Mouse (Mus musculus): Measurements from ENCODE around the gene Nxf1. TPM values are rescaled to one million over a fixed set of nuclear protein-coding genes. Genes with fewer than 3 reads are reported as not detected.

The Nxf1 gene
- polyA plus RNA-seq, 1 experiment from 2014 or later = 192 TPM

Small RNAs within 50 kb of the gene (microRNA-seq; reads per million reads assigned to microRNA genes)
- gene Mir6992 (ENCODE audit: borderline number of aligned reads) = not detected

Other genes with a start within 250 kb of the Nxf1 start
- 0.16 TPM in 1 of 2 replicates, not detected in the other for gene Slc22a8, start 165.8 kb upstream of the Nxf1 start, polyA plus RNA-seq (2015; fragmentation: Nextera tagmentation; extraction: Ambion mirVana)
- 0.05 and 0.13 TPM in 2 replicates for gene Slc22a6, start 139.0 kb upstream of the Nxf1 start, polyA plus RNA-seq (2015; fragmentation: Nextera tagmentation; extraction: Ambion mirVana)
- 0.76 and 0.83 TPM in 2 replicates for gene Chrm1, start 93.3 kb upstream of the Nxf1 start, polyA plus RNA-seq (2015; fragmentation: Nextera tagmentation; extraction: Ambion mirVana)
- 122 and 128 TPM in 2 replicates for gene Slc3a2, start 33.7 kb upstream of the Nxf1 start, polyA plus RNA-seq (2015; fragmentation: Nextera tagmentation; extraction: Ambion mirVana)
- gene Wdr74, start 21.2 kb upstream of the Nxf1 start, polyA plus RNA-seq (2015; fragmentation: Nextera tagmentation; extraction: Ambion mirVana) = 89.0 and 90.8 TPM in 2 replicates
- 0.70 and 1.2 TPM in 2 replicates for gene 1700092M07Rik, start 16.4 kb upstream of the Nxf1 start, polyA plus RNA-seq (2015; fragmentation: Nextera tagmentation; extraction: Ambion mirVana)
- 168 and 175 TPM in 2 replicates for gene Stx5a, start 15.7 kb upstream of the Nxf1 start, polyA plus RNA-seq (2015; fragmentation: Nextera tagmentation; extraction: Ambion mirVana)
- gene Tmem223, start 13.9 kb downstream of the Nxf1 start, polyA plus RNA-seq (2015; fragmentation: Nextera tagmentation; extraction: Ambion mirVana) = 172 and 173 TPM in 2 replicates
- 82.8 and 88.3 TPM in 2 replicates for gene Tmem179b, start 17.4 kb downstream of the Nxf1 start, polyA plus RNA-seq (2015; fragmentation: Nextera tagmentation; extraction: Ambion mirVana)
- gene Taf6l, start 29.3 kb downstream of the Nxf1 start, polyA plus RNA-seq (2015; fragmentation: Nextera tagmentation; extraction: Ambion mirVana) = 27.3 and 30.0 TPM in 2 replicates
- 153 and 160 TPM in 2 replicates for gene Polr2g, start 41.5 kb downstream of the Nxf1 start, polyA plus RNA-seq (2015; fragmentation: Nextera tagmentation; extraction: Ambion mirVana)
- 5.6 and 5.9 TPM in 2 replicates for gene Zbtb3, start 45.5 kb downstream of the Nxf1 start, polyA plus RNA-seq (2015; fragmentation: Nextera tagmentation; extraction: Ambion mirVana)
- gene Ttc9c, start 62.3 kb downstream of the Nxf1 start, polyA plus RNA-seq (2015; fragmentation: Nextera tagmentation; extraction: Ambion mirVana) = 53.0 and 58.4 TPM in 2 replicates
- gene Hnrnpul2, start 62.9 kb downstream of the Nxf1 start, polyA plus RNA-seq (2015; fragmentation: Nextera tagmentation; extraction: Ambion mirVana) = 6.0 and 7.1 TPM in 2 replicates
- gene AC129217.1, start 72.7 kb downstream of the Nxf1 start, polyA plus RNA-seq (2015; fragmentation: Nextera tagmentation; extraction: Ambion mirVana) = not detected in 2 replicates
- 68.8 and 78.0 TPM in 2 replicates for gene Bscl2, start 80.4 kb downstream of the Nxf1 start, polyA plus RNA-seq (2015; fragmentation: Nextera tagmentation; extraction: Ambion mirVana)
- 5.1 and 7.5 TPM in 2 replicates for gene Gng3, start 82.1 kb downstream of the Nxf1 start, polyA plus RNA-seq (2015; fragmentation: Nextera tagmentation; extraction: Ambion mirVana)
- gene Lrrn4cl, start 93.7 kb downstream of the Nxf1 start, polyA plus RNA-seq (2015; fragmentation: Nextera tagmentation; extraction: Ambion mirVana) = 2.0 and 3.5 TPM in 2 replicates
- gene Ubxn1, start 114.4 kb downstream of the Nxf1 start, polyA plus RNA-seq (2015; fragmentation: Nextera tagmentation; extraction: Ambion mirVana) = 177 and 194 TPM in 2 replicates
- gene Uqcc3, start 123.8 kb downstream of the Nxf1 start, polyA plus RNA-seq (2015; fragmentation: Nextera tagmentation; extraction: Ambion mirVana) = 63.3 and 65.1 TPM in 2 replicates
- 58.7 and 61.4 TPM in 2 replicates for gene Lbhd1, start 126.7 kb downstream of the Nxf1 start, polyA plus RNA-seq (2015; fragmentation: Nextera tagmentation; extraction: Ambion mirVana)
- not detected in 2 replicates for gene Gm49403, start 126.9 kb downstream of the Nxf1 start, polyA plus RNA-seq (2015; fragmentation: Nextera tagmentation; extraction: Ambion mirVana)
- gene 1810009A15Rik, start 131.8 kb downstream of the Nxf1 start, polyA plus RNA-seq (2015; fragmentation: Nextera tagmentation; extraction: Ambion mirVana) = 82.8 and 84.2 TPM in 2 replicates
- 0.24 TPM in 1 of 2 replicates, not detected in the other for gene Gm49416, start 131.9 kb downstream of the Nxf1 start, polyA plus RNA-seq (2015; fragmentation: Nextera tagmentation; extraction: Ambion mirVana)
- 42.7 and 45.8 TPM in 2 replicates for gene Ints5, start 135.9 kb downstream of the Nxf1 start, polyA plus RNA-seq (2015; fragmentation: Nextera tagmentation; extraction: Ambion mirVana)
- 99.0 and 104 TPM in 2 replicates for gene Ganab, start 141.0 kb downstream of the Nxf1 start, polyA plus RNA-seq (2015; fragmentation: Nextera tagmentation; extraction: Ambion mirVana)
- 51.5 and 53.3 TPM in 2 replicates for gene B3gat3, start 163.3 kb downstream of the Nxf1 start, polyA plus RNA-seq (2015; fragmentation: Nextera tagmentation; extraction: Ambion mirVana)
- 4.2 and 4.5 TPM in 2 replicates for gene Rom1, start 172.3 kb downstream of the Nxf1 start, polyA plus RNA-seq (2015; fragmentation: Nextera tagmentation; extraction: Ambion mirVana)
- 41.3 and 43.1 TPM in 2 replicates for gene Eml3, start 172.5 kb downstream of the Nxf1 start, polyA plus RNA-seq (2015; fragmentation: Nextera tagmentation; extraction: Ambion mirVana)
- 155 and 156 TPM in 2 replicates for gene Mta2, start 184.8 kb downstream of the Nxf1 start, polyA plus RNA-seq (2015; fragmentation: Nextera tagmentation; extraction: Ambion mirVana)
- gene Tut1, start 196.8 kb downstream of the Nxf1 start, polyA plus RNA-seq (2015; fragmentation: Nextera tagmentation; extraction: Ambion mirVana) = 31.0 and 32.8 TPM in 2 replicates
- 443 and 458 TPM in 2 replicates for gene Eef1g, start 210.0 kb downstream of the Nxf1 start, polyA plus RNA-seq (2015; fragmentation: Nextera tagmentation; extraction: Ambion mirVana)
- 71.9 and 92.4 TPM in 2 replicates for gene Ahnak, start 232.2 kb downstream of the Nxf1 start, polyA plus RNA-seq (2015; fragmentation: Nextera tagmentation; extraction: Ambion mirVana)